Mouse (Mus musculus): ENCODE data around the gene Itga11.

Itga11 gene

DNA sequence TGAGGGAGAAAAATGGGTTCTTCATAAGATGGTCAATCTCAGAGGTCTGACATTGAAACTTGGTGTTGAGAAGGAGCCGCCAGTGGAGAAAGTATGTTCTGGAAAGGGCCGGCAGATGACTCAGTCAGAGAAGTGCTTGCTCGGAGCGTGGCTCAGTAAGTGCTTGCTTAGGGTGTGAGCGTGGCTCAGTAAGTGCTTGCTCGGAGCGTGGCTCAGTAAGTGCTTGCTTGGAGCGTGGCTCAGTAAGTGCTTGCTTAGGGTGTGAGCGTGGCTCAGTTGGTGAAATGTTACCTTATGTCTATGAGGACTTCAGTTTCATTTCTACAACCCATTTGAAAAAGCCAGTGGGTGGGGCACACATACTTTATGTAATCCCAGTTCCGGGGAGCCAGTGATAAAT is 12.1 kb downstream of the Itga11 start:
- DNase-seq, result no peak

GRCm38 (mm10) chr9:62694054-62694453 is 16.4 kb downstream of the Itga11 start:
- DNase-seq, result no peak

DNA sequence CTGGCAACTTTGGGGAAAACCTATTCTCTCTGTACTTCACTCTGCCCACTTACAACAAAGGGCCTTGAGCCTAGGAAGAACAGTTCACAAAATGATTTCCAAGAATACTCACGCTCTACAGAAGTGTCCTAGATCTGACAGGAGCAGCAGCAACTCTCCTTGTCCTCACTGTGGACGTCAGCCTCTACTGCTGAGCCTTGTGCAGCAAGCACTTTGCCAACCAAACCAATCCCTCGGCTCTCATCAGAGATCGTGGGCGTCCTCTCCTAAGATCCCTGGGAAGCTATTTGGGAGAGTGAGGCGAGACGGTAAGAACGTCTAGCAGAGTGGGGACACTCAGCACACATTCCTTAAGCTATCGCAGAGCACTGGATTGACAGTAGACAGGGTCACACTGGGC is 17.6 kb downstream of the Itga11 start:
- no peak for DNase-seq

- no peak for DNase-seq
These were observed 19.2 kb downstream of the Itga11 start for GRCm38 (mm10) chr9:62696799-62697198.

GRCm38 (mm10) chr9:62707267-62707666 is 29.6 kb downstream of the Itga11 start:
- no peak for DNase-seq

DNA sequence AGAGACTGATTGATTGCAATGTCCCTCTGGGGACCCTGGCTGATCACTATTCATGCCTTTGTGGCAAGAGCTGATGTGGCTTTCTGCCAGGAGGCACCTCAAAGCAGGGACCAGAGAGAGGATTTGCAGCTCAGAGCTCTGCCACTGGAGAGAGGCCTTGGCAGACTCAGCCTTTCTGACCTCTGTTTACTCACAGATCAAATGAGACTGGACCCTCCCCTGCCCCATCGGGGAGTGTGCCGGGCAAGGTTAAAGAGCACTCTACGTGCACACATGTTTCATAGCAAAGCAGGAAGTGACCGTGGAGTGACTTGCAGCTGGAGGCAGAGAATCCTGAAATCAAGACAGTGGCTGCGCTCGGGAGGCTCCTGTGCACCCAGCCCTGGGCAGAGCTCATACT is 30.2 kb downstream of the Itga11 start:
- DNase-seq, result no peak

- no peak for DNase-seq
These were observed 32.4 kb downstream of the Itga11 start for GRCm38 (mm10) chr9:62709983-62710382.

DNA sequence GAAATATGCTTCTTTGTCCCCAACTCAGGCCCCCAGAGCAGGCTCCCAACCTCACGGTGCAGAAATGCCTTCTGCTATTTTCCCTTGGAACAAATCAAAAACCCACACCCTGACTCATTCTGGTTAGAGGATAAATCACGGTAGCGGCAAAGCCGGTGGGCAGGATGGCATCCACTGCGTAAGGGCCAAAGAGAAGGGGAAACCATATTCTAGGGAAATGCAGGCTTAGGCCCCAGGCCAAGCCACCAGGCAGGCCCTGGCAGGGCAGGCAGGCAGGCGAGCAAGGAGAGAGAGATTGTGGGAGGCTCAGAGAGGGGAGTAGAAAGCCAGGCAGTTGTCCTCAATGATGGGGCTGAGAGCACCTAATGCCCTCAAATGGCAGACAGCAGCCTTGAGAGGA is 34.7 kb downstream of the Itga11 start:
- DNase-seq, result no peak

- no peak for DNase-seq
These were observed 35.4 kb downstream of the Itga11 start for GRCm38 (mm10) chr9:62713040-62713439.

DNA sequence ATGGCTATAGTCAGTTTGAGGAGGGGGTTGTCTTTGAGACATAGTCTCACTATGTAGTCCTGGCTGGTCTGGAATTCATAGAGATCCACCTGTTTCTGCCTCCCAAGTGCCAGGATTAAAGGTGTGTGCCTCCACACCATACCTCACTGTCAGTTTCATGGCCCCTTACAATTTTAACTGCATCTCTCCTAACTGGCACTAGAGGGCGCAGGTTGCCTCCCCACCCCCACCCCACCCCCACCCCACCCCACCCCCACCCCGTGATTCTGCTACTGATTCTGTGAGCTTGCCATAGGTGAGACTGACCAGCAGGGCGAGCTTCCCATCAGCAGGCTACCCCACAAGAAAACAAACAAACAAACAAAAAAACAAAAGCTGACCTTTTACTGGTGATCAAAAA is 36.7 kb downstream of the Itga11 start:
- DNase-seq, result no peak

GRCm38 (mm10) chr9:62717982-62718381 is 40.4 kb downstream of the Itga11 start:
- DNase-seq, result no peak

- DNase-seq, result no peak
These were observed 44.2 kb downstream of the Itga11 start for GRCm38 (mm10) chr9:62721791-62722190.

- no peak for DNase-seq
These were observed 45.1 kb downstream of the Itga11 start for GRCm38 (mm10) chr9:62722716-62723115.

DNA sequence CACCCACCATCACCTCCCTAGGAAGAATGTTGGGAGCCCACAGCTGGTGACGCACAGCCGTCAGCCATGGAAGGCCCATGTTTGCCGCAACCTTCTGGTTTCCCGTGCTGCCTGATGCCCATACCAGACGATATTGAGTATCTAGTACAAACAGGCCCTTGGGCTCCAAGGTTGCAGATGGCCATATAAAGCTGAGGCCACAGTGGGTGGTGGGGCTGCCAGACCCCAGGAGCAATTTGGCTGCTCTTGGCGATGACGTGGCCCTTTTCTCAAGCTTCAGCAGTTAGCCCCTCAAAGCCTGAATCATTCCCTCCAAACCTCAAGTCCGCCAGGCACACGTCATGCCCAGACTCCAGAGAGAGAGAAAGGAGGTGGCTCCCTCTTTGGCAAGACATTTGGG is 46.5 kb downstream of the Itga11 start:
- DNase-seq, result no peak

GRCm38 (mm10) chr9:62725247-62725646 is 47.6 kb downstream of the Itga11 start:
- DNase-seq, result no peak

- DNase-seq, result no peak
These were observed 48.8 kb downstream of the Itga11 start for GRCm38 (mm10) chr9:62726472-62726871.

DNA sequence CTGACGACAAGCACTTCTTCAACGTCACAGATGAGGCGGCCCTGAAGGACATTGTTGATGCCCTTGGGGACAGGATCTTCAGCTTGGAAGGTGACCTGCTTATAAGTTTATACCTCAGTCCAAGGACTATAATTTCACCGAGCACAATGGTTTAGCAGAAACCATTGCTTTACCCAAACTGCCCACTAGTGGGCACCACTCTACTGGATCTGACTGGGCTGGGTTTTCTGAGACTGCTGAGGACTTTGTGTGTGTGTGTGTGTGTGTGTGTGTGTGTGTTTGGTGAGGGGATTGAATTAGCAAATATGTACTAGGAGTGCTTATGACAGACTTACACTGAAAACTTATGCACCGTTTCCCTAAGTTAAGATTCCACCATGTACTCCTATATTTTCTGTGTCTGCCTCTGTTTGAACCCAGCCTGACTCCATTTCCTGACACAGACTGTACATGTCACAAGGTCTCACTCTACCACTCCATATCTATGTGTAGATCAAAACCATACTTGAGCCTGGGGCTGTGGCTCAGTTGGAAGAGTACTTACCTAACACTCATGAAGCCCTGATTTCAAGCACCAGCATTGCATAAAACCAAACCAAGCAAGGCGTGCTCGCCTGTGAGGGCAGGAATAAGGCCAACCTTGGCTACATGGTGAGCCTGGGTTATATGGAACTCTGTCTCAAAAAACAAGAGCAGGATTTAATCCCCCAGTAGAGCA is 67.1 kb downstream of the Itga11 start:
- DNase-seq, result no peak

DNA sequence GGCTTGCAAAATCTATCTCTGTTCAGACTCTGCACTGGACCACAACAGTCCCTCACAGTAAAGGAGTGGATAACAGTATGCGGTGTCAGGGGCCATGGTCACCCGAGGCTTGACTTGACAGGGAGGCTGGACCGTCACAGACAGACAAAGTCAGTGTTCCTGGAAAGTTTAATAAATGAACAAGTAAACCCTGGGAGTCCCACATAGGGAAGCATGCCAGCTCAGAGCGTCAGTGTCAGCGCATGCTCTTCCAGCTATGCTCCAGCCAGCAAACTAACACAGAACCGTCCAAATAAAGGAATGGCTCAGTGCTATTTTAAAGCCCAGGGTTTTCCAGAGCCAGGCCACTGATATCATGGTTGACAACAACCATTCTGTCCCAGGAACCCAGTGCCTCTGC is 69.0 kb downstream of the Itga11 start:
- no peak for DNase-seq

- DNase-seq, result no peak
These were observed 72.0 kb downstream of the Itga11 start for GRCm38 (mm10) chr9:62749666-62750065.

DNA sequence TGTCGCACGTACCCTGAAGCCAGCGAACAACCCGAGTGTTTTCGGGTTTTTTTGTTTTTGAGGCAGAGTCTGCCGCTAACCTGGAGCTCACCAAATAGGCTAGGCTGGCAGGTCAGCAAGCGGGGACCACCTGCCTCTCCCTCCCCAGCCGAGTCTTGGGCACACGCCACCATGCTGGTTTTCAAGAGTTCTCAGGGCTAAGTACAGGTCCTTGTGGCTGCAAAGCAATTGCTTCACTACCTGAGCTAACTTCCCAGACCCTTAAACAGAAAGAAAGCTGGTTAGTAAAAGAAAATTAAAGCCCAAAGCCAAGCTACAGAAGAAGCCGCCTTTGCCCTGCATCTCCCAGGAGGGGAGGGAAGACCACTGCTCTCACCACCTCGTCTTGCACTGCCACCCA is 72.8 kb downstream of the Itga11 start:
- DNase-seq, result no peak

DNA sequence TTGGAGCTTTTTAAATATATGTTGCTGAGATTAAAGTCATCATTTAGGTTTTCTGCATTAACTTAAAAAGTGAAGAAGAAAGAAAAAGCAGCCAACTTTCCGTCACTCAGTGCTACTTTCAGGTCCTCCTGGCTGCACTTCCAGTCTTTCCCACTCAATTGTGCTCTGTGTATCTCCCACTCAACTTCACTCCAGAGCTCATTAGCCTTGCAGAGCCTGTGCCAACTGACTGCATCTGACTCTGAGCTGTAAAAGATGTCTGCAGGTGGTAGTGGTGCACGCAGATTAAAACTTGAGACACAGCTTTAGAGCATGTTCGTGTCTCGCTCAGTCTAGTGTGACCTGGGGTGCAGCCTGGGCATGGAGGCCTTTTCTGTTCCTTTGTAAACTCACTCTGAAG is 80.7 kb downstream of the Itga11 start:
- DNase-seq, result no peak

GRCm38 (mm10) chr9:62759601-62760000 is 82.0 kb downstream of the Itga11 start:
- DNase-seq, result no peak

DNA sequence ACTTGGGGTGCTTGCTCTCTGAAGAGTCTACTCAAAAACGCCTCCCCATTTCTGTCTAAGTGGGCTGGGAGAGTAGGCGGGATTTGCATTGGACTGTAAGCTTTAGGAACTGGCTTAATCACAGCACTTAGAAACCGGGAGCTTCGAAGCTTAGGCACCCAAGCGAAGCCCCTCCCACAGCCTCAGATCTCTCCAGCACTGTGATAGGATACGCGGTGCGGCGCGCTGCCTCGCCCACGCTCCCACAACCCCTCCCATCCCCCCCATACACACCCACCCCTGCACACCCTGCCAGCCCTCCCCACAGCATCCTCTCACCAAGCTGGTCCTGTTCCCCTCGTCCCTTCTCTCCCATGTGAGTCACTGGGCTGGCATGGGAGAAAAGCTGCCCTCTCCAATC is 85.9 kb downstream of the Itga11 start:
- DNase-seq, result no peak

DNA sequence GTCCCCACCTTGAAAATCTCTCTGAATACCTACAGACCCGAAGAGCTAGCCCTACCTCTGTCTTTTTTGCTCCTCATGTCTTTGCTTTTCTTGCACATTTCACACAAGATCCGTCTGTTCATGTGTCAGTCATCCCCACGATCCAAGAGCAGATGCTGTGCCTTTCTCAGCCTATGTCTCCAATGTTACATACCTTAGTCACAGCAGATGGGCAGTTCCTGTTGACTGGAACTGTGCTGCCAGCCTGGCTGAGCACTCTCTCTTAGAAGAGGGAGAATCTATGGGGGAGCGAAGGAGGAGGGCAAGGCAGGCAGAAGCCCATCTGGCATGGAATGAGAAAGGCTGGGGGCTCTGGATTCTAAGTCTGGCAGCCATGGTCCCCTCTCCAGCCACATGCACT is 87.7 kb downstream of the Itga11 start:
- no peak for DNase-seq

GRCm38 (mm10) chr9:62767464-62767863 is 89.8 kb downstream of the Itga11 start:
- no peak for DNase-seq

- no peak for DNase-seq
These were observed 90.7 kb downstream of the Itga11 start for GRCm38 (mm10) chr9:62768361-62768760.

Measured in cerebellum, adult 11-12 months (tissue).